Mouse (Mus musculus) hindbrain, embryonic 16.5 days (tissue): ENCODE data around the gene Med24. TPM values are rescaled to one million over a fixed set of nuclear protein-coding genes. Genes with fewer than 3 reads are reported as not detected.
"Not testable (repeated sequence)": the region's sequence is repeated elsewhere in the genome, so short reads cannot be mapped to it uniquely, and the experiment has no call there.

Experiments used
- ATAC-seq: fragments of 200-750 bp; cut with Nextera tagmentation; 2 replicates; pipeline ENCODE4 v1.8.0; 2017; ENCODE audit warnings: moderate TSS enrichment, moderate library complexity
- H3K27ac ChIP-seq: fragments of 300-500 bp; sonication (generic); 2 replicates; pipeline ENCODE4 v1.5.1; 2014; ENCODE audit warnings: low read depth, mild to moderate bottlenecking, control low read depth, low read length, moderate library complexity
- H3K27me3 ChIP-seq: fragments of 300-500 bp; sonication (generic); replicated peaks from 2 replicates; pipeline ENCODE4 v1.6.1; 2014; ENCODE audit warnings: low read length; ENCODE audit not compliant: control insufficient read depth, insufficient read depth
- H3K36me3 ChIP-seq: fragments of 300-500 bp; sonication (generic); 2 replicates; pipeline ENCODE4 v1.6.1; 2014; ENCODE audit warnings: mild to moderate bottlenecking, low read length, moderate library complexity, mixed read lengths; ENCODE audit not compliant: control insufficient read depth, insufficient read depth
- H3K4me1 ChIP-seq: fragments of 300-500 bp; sonication (generic); 2 replicates; pipeline ENCODE4 v1.6.1; 2014; ENCODE audit warnings: low read depth, low read length; ENCODE audit not compliant: control insufficient read depth, insufficient read depth
- H3K4me2 ChIP-seq: fragments of 300-500 bp; sonication (generic); 2 replicates; pipeline ENCODE4 v1.6.1; 2014; ENCODE audit warnings: mild to moderate bottlenecking, low read length, control low read depth, moderate library complexity
- H3K4me3 ChIP-seq: fragments of 300-500 bp; sonication (generic); 2 replicates; pipeline ENCODE4 v1.5.1; 2014; ENCODE audit warnings: mild to moderate bottlenecking, low read length, control low read depth, moderate library complexity
- H3K9ac ChIP-seq: fragments of 300-500 bp; sonication (generic); 2 replicates; pipeline ENCODE4 v1.6.1; 2014; ENCODE audit warnings: low read depth, mild to moderate bottlenecking, control low read depth, low read length, moderate library complexity
- H3K9me3 ChIP-seq: fragments of 300-500 bp; sonication (generic); 2 replicates; pipeline ENCODE4 v1.6.1; 2014; ENCODE audit warnings: mild to moderate bottlenecking, low read length, moderate library complexity; ENCODE audit not compliant: control insufficient read depth
- WGBS: fragments of 180-500 bp; shearing (Covaris S2); extraction: QIAGEN DNeasy Blood & Tissue Kit; methylation state at CpG from one replicate; pipeline ENCODE4 v1.1.7; 2014; 5-methylcytosine and 5-hydroxymethylcytosine counted together
- polyA plus RNA-seq: library from polyadenylated mRNA; unstranded; fragments of >200 nt; fragmentation: Nextera tagmentation; extraction: Ambion mirVana; gene quantifications from 2 replicates; pipeline ENCODE4 v1.2.1, GENCODE M21; 2015

The Med24 gene
- polyA plus RNA-seq, 1 experiment from 2014 or later = 62.5 TPM

DNA sequence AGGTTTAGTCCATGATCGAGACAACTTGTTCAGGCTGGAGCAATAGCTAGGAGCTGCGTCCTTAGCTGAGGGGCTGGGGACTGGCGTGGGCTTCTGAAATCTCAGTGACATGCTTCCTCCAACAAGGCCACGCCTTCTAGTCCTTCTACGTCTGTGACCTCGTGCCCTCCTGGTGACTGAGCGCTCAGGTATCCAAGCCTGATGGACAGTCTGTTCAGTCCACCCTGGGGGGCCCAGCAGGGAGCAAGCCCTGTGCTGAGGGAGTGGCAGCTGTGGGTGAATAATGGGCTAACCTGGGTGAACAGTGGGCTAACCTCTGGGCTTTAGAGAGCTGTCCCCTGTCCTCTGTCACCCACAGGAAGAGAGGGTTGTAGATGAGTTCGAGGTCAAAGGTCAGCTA lies 41.2 kb downstream of the Med24 start:
- H3K4me1 ChIP-seq = peaks cover 10% of the 10 kb centered on the region
- ATAC-seq = no peak
- H3K27ac ChIP-seq = no peak overlapping the region
- WGBS = 90% methylated on average over 8 of the region's 8 CpGs
- H3K9me3 ChIP-seq = no peaks in the 10 kb centered on the region
- H3K4me2 ChIP-seq = no peak overlapping the region
- H3K27me3 ChIP-seq = no peaks in the 10 kb centered on the region
- H3K36me3 ChIP-seq = peaks cover 55% of the 10 kb centered on the region
- H3K9ac ChIP-seq = no peak overlapping the region
- no peak overlapping the region for H3K4me3 ChIP-seq

DNA sequence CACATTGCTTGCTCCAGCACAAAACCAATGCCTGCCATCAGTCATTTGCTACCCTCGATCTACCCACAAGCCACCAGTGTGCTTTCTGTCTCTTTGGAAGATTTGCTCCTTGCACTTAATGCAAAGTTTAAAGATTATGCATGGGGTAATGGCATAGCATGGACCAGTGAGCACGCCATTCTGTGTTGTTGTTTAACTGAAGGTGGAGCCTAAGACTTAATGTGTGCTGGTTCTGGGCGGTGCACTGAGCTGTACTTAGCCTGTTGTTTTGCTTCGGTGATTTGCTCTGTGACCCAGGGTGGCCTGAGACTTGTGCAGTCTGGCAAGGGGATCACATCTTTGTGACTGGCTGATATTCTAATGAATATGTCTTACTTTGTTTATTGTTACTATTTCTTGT lies 42.3 kb downstream of the Med24 start:
- Histone ChIP-seq H3K9ac (no peak overlapping the region), H3K4me1 (peaks cover 10% of the 10 kb centered on the region), H3K27me3 (no peaks in the 10 kb centered on the region), H3K9me3 (no peaks in the 10 kb centered on the region), H3K36me3 (peaks cover 52% of the 10 kb centered on the region), H3K4me3 (no peak overlapping the region), H3K27ac (no peak overlapping the region), H3K4me2 (no peak overlapping the region)
- 90% methylated on average over 4 of the region's 4 CpGs for WGBS
- ATAC-seq = no peak

DNA sequence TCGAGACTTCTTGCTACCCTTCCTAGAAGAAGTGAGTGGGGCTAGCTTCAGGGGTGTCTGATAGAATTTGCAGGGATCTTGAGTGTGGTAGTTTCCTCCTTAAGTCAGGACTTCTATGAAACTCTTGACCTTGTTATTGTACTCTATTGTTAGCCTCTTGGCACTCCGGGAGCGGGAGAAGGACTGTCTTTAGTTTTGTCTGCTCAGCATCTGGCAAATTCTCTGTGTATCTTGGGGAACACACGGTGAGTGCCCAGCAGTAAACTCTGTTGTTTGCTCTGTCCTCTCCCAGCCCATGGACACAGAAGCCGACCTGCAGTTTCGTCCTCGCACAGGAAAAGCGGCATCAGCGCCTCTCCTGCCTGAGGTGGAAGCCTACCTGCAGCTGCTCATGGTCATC lies 43.6 kb downstream of the Med24 start:
- Histone ChIP-seq H3K36me3 (peaks cover 38% of the 10 kb centered on the region), H3K27ac (no peak overlapping the region), H3K27me3 (no peaks in the 10 kb centered on the region), H3K4me1 (peaks cover 10% of the 10 kb centered on the region), H3K4me3 (no peak overlapping the region), H3K9ac (no peak overlapping the region), H3K9me3 (no peaks in the 10 kb centered on the region), H3K4me2 (no peak overlapping the region)
- WGBS = 91% methylated on average over 9 of the region's 9 CpGs
- ATAC-seq = no peak

DNA sequence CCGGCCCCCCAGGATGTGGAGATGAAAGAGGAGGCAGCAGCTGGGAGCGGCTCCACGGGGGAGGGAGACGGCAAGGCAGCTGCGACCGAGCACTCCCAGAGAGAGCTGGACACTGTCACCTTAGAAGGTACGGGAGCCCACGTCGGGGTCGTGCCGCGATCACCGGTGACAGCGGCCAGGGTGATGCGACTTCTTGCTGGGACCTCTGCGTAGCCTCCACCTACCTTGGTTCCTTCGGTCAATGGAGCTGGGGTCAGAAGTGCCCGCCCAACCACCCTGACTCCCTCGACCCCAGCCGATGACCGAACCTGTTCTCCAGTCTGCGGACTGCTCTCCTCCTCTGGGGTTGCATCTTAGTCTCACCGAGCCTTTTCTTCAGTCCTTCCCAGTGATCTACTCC lies 46.4 kb downstream of the Med24 start:
- Histone ChIP-seq H3K27me3 (no peaks in the 10 kb centered on the region), H3K4me3 (peak overlapping the region; percentile 88), H3K4me1 (peaks cover 10% of the 10 kb centered on the region), H3K9ac (peak overlapping the region; percentile 97), H3K27ac (peak overlapping the region; percentile 77), H3K9me3 (no peaks in the 10 kb centered on the region), H3K4me2 (peak overlapping the region; percentile 82), H3K36me3 (peaks cover 19% of the 10 kb centered on the region)
- WGBS = 1% methylated on average over 23 of the region's 23 CpGs
- ATAC-seq = peak; percentile 13; the same call in 1 of the 2 replicates

DNA sequence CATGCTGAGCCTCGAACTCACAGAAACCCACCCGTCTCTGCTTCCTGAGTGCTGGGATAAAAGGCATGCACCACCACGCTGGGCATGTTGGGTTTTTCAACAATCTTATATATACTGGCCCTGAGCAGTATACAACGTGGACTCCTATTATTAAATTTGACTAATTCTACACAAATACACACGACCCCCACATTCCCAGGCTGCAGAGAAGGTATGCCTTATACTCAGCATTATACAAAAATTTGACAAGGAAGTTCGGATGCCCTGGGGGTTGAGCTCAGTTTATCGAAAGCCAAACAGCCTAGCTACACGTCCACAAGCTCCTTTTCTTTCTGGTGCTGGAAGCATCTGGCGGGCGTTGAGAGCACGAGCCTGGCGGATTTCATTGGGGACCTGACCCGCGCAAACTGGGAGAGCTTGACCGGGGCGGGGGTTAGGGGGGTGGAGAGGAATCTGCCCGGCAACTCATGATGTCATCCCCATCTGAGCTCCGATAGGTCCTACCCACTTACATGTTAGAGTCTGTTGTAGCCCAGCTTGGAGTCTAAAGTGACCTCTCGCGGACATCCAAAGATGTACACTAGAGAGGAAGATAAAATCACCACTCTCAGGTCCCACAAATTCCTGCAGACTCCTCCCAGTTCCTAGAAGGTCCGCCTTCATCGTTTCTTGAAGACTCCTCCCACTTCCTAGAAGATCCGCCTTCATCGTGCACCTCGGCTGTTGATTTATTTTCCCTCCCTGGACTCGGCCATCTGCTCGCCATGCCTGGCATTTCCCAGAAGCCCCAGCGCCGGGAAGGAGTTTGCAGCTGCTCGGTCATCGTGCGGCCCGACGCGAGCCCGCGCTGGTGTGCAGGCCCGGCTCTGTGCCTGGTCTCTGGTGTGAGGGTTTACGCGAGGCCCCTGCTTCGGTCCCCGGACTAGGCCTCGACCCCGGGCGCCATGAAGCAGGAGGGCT lies 47.2 kb downstream of the Med24 start, which contains the start of gene Psmd3:
Psmd3 (plus strand) TSS at position 769 of the 960 bp plus-strand sequence.
- 5% methylated on average over 45 of the region's 45 CpGs for WGBS
- Histone ChIP-seq H3K36me3 (peaks cover 13% of the 10 kb centered on the region), H3K9me3 (no peaks in the 10 kb centered on the region), H3K4me1 (peaks cover 10% of the 10 kb centered on the region), H3K4me2 (peak within 1 kb of the TSS; percentile 82), H3K9ac (peak within 1 kb of the TSS; percentile 97), H3K27ac (peak within 1 kb of the TSS; percentile 77), H3K4me3 (peak within 1 kb of the TSS; percentile 88), H3K27me3 (no peaks in the 10 kb centered on the region)
- peak; percentile 98 for ATAC-seq

DNA sequence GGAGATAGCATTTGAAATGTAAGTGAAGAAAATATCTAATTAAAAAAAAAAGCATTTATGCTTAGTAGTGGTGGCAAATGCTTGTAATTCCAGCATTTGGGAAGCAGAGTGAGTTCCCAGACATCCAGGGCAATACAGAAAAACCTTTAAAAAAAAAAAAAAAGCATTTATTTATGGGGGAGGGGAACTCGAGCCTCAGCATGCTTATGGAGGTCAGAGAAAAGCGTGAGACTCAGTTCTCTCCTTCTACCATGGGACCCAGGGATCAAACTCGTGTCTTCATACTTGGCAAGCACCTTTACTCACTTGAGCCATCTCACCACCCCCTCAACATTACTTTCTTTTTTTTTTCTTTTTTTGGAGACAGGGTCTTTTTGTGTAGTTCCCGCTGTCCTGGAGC lies 48.0 kb downstream of the Med24 start:
- no peak overlapping the region for H3K4me3 ChIP-seq
- 87% methylated on average over 4 of the region's 4 CpGs for WGBS
- ATAC-seq = no peak
- no peak overlapping the region for H3K4me2 ChIP-seq
- no peaks in the 10 kb centered on the region for H3K9me3 ChIP-seq
- H3K27me3 ChIP-seq = no peaks in the 10 kb centered on the region
- no peak overlapping the region for H3K27ac ChIP-seq
- peaks cover 10% of the 10 kb centered on the region for H3K4me1 ChIP-seq
- H3K9ac ChIP-seq = no peak overlapping the region
- peaks cover 5% of the 10 kb centered on the region for H3K36me3 ChIP-seq

DNA sequence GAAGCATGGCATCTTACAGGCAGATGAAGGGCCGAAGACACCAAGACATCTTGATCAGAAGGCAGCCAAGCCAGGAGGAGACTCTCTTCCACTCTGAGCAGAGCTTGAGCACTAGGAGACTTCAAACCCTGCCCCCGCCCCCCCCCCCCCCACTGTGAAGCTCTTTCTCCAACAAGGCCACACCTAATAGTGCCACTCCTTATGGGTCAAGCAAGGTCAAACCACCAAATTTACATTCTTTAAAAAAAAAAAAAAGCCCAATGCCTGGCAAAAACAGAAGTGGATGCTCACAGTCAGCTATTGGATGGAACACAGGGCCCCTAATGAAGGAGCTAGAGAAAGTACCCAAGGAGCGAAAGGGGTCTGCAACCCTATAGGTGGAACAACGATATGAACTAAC lies 48.6 kb downstream of the Med24 start:
- not testable (repeated sequence) for H3K9ac ChIP-seq, H3K9me3 ChIP-seq, ATAC-seq, H3K27ac ChIP-seq, H3K4me2 ChIP-seq, H3K36me3 ChIP-seq, H3K27me3 ChIP-seq, H3K4me3 ChIP-seq, H3K4me1 ChIP-seq
- WGBS = 92% methylated on average over 4 of the region's 4 CpGs

DNA sequence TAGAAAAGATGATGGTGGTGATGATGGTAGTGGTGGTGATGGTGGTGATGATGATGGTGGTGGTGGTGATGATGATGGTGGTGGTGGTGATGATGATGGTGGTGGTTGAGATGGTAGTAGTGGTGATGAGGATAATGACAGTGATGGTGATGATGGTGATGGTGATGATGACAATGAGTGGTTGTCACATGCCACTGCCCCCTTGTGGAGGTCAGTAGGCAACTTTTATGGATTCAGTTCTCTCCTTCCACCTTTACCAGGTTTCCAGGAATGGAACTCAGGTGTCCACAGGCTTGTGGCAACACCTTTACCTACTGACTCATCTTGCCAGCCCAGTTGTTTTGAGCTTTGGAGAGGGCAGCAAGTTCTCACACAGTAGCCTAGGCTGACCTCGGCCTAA lies 49.2 kb downstream of the Med24 start:
- no peak overlapping the region for H3K4me3 ChIP-seq
- H3K9ac ChIP-seq = no peak overlapping the region
- 96% methylated on average over 1 of the region's 1 CpGs for WGBS
- H3K27me3 ChIP-seq = no peaks in the 10 kb centered on the region
- peaks cover 10% of the 10 kb centered on the region for H3K4me1 ChIP-seq
- no peaks in the 10 kb centered on the region for H3K36me3 ChIP-seq
- H3K4me2 ChIP-seq = no peak overlapping the region
- no peak for ATAC-seq
- no peaks in the 10 kb centered on the region for H3K9me3 ChIP-seq
- no peak overlapping the region for H3K27ac ChIP-seq

DNA sequence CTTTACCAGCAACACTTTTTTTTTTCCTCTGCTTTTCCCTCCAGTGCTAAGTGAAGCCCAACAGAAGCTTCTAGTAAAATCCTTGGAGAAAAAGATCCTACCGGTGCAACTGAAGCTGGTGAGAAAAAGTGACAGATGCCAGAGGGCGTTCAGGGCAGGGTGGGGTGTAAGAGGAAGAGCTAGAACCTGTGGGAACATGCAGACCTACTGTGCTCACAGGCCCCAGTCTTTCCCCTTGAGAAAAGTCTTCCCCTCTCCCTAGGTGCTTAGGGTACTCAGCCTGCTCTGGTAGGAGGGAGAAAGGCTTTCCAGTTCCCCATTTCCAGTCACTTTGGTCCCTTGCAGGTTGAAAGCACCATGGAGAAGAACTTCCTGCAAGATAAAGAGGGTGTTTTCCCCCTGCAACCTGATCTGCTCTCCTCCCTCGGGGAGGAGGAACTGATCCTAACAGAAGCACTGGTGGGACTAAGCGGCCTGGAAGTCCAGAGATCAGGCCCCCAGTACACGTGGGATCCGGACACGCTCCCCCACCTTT lies 53.3 kb downstream of the Med24 start:
- Histone ChIP-seq H3K9me3 (no peaks in the 10 kb centered on the region), H3K4me1 (no peaks in the 10 kb centered on the region), H3K36me3 (no peaks in the 10 kb centered on the region), H3K27me3 (no peaks in the 10 kb centered on the region), H3K4me2 (no peak overlapping the region), H3K4me3 (no peak overlapping the region), H3K9ac (no peak overlapping the region), H3K27ac (no peak overlapping the region)
- no peak for ATAC-seq
- 52% methylated on average over 7 of the region's 7 CpGs for WGBS
